Mouse (Mus musculus) stomach, postnatal 0 days (tissue): ENCODE measurements around the gene Ccdc73. TPM values are rescaled to one million over a fixed set of nuclear protein-coding genes. Genes with fewer than 3 reads are reported as not detected.

ENCODE experiments used
- ATAC-seq: fragments of 200-750 bp; cut with Nextera tagmentation; 2 replicates; pipeline ENCODE4 v1.8.0; 2017; ENCODE audit not compliant: low FRiP score, low TSS enrichment
- DNase-seq: peaks from one replicate; pipeline ENCODE4 v3.0.0-alpha.2; 2016; ENCODE audit warnings: low spot score
- H3K27ac ChIP-seq: fragments of 300-500 bp; sonication (generic); replicated peaks from 2 replicates; pipeline ENCODE4 v1.5.1; 2014; ENCODE audit warnings: mild to moderate bottlenecking, control low read depth
- H3K27me3 ChIP-seq: fragments of 300-500 bp; sonication (generic); 2 replicates; pipeline ENCODE4 v1.6.1; 2014; ENCODE audit warnings: low read length; ENCODE audit not compliant: control insufficient read depth, insufficient read depth
- H3K36me3 ChIP-seq: fragments of 300-500 bp; sonication (generic); 2 replicates; pipeline ENCODE4 v1.6.1; 2014; ENCODE audit warnings: low read length, mixed read lengths; ENCODE audit not compliant: control insufficient read depth, insufficient read depth
- H3K4me1 ChIP-seq: fragments of 300-500 bp; sonication (generic); replicated peaks from 2 replicates; pipeline ENCODE4 v1.6.1; 2014; ENCODE audit warnings: antibody characterized with exemption; ENCODE audit not compliant: control insufficient read depth, insufficient read depth
- H3K4me2 ChIP-seq: fragments of 300-500 bp; sonication (generic); replicated peaks from 2 replicates; pipeline ENCODE4 v1.6.1; 2014; ENCODE audit warnings: low read depth, mild to moderate bottlenecking, control low read depth, moderate library complexity
- H3K4me3 ChIP-seq: fragments of 300-500 bp; sonication (generic); 2 replicates; pipeline ENCODE4 v1.5.1; 2014; ENCODE audit warnings: low read depth, low read length, control low read depth
- H3K9ac ChIP-seq: fragments of 300-500 bp; sonication (generic); 2 replicates; pipeline ENCODE4 v1.6.1; 2014; ENCODE audit warnings: mild to moderate bottlenecking, low read length, control low read depth, mixed read lengths
- H3K9me3 ChIP-seq: fragments of 300-500 bp; sonication (generic); 2 replicates; pipeline ENCODE4 v1.6.1; 2016; ENCODE audit warnings: low read length; ENCODE audit not compliant: control insufficient read depth
- CTCF ChIP-seq: IDR thresholded peaks from 2 replicates; pipeline ENCODE4 v1.5.1; 2016; ENCODE audit warnings: antibody characterized with exemption, low read depth, mild to moderate bottlenecking, moderate library complexity
- EP300 ChIP-seq: optimal IDR thresholded peaks from 2 replicates; pipeline ENCODE3; 2016; ENCODE audit warnings: antibody characterized with exemption
- WGBS: fragments of 180-500 bp; shearing (Covaris S2); extraction: QIAGEN DNeasy Blood & Tissue Kit; methylation state at CpG from one replicate; pipeline ENCODE4 v1.1.7; 2014; 5-methylcytosine and 5-hydroxymethylcytosine counted together
- polyA plus RNA-seq: library from polyadenylated mRNA; unstranded; fragments of >200 nt; fragmentation: Nextera tagmentation; extraction: Ambion mirVana; gene quantifications from 2 replicates; pipeline ENCODE4 v1.2.1, GENCODE M21; 2015

Ccdc73 gene
- polyA plus RNA-seq, 1 experiment from 2014 or later: 5.6 TPM

- no peak for ATAC-seq
- Histone ChIP-seq H3K27ac (no peak overlapping the region), H3K9me3 (no peaks in the 10 kb centered on the region)
Measured at GRCm38 (mm10) chr2:105026950-105027695, 159.5 kb downstream of the Ccdc73 start.

GRCm38 (mm10) chr2:105028806-105029205 is 161.2 kb downstream of the Ccdc73 start:
- no peaks in the 10 kb centered on the region for H3K27me3 ChIP-seq
- no peaks in the 10 kb centered on the region for H3K4me1 ChIP-seq
- no peak overlapping the region for H3K4me2 ChIP-seq
- H3K36me3 ChIP-seq: no peaks in the 10 kb centered on the region
- ATAC-seq (no peak), DNase-seq (no peak)
- no peak for TF ChIP-seq CTCF
- no peak for TF ChIP-seq EP300
- H3K9ac ChIP-seq: no peak overlapping the region
- no peak overlapping the region for H3K27ac ChIP-seq
- no peak overlapping the region for H3K4me3 ChIP-seq
- 49% methylated on average over 5 of the region's 5 CpGs for WGBS
- no peaks in the 10 kb centered on the region for H3K9me3 ChIP-seq

More at GRCm38 (mm10) chr2:105026950-105027695, 159.5 kb downstream of the Ccdc73 start:
- Histone ChIP-seq H3K36me3 (no peaks in the 10 kb centered on the region), H3K4me3 (no peak overlapping the region), H3K9ac (no peak overlapping the region), H3K4me2 (no peak overlapping the region), H3K27me3 (no peaks in the 10 kb centered on the region), H3K4me1 (no peaks in the 10 kb centered on the region)
- no peak for DNase-seq
- TF ChIP-seq EP300 (no peak), CTCF (no peak)
- WGBS: 65% methylated on average over 22 of the region's 22 CpGs

- no peak for DNase-seq
- Histone ChIP-seq H3K4me1 (no peaks in the 10 kb centered on the region), H3K9ac (no peak overlapping the region), H3K36me3 (no peaks in the 10 kb centered on the region), H3K27ac (no peak overlapping the region), H3K9me3 (no peaks in the 10 kb centered on the region), H3K4me3 (no peak overlapping the region), H3K27me3 (no peaks in the 10 kb centered on the region), H3K4me2 (no peak overlapping the region)
- WGBS: 92% methylated on average over 5 of the region's 5 CpGs
- ATAC-seq: no peak
- TF ChIP-seq CTCF: no peak
- TF ChIP-seq EP300: no peak
Measured at GRCm38 (mm10) chr2:105030505-105030904, 162.9 kb downstream of the Ccdc73 start.

GRCm38 (mm10) chr2:105034084-105034483 is 166.5 kb downstream of the Ccdc73 start:
- H3K4me2 ChIP-seq: no peak overlapping the region
- no peak for TF ChIP-seq CTCF
- no peak for TF ChIP-seq EP300
- no peaks in the 10 kb centered on the region for H3K4me1 ChIP-seq
- no peak overlapping the region for H3K4me3 ChIP-seq
- no peak overlapping the region for H3K9ac ChIP-seq
- no peaks in the 10 kb centered on the region for H3K9me3 ChIP-seq
- no peak for DNase-seq
- no peak overlapping the region for H3K27ac ChIP-seq
- no peaks in the 10 kb centered on the region for H3K36me3 ChIP-seq
- no peak for ATAC-seq
- no peaks in the 10 kb centered on the region for H3K27me3 ChIP-seq
- 90% methylated on average over 3 of the region's 3 CpGs for whole genome bisulfite sequencing

DNA sequence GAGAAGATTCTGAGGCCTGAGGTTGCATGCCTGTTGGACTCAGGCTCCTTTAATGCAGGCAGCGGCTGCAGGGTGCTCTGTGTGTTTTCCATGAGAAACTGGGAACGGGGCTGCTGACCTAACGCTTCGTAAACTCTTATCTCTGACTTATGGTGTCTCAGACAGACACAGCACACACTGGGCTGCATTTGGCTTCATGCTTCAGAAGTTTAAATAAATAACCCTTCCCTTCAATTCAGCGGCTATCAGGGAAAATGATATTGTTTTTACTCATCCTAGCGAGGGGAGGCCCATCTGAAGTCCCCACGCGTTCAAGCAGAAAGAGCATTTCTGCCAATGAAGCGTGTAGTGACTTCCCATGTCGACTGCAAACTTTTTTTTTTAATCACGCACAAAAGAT is 168.4 kb downstream of the Ccdc73 start:
- Histone ChIP-seq H3K4me2 (no peak overlapping the region), H3K9me3 (no peaks in the 10 kb centered on the region), H3K27ac (no peak overlapping the region), H3K9ac (no peak overlapping the region), H3K36me3 (no peaks in the 10 kb centered on the region), H3K4me3 (no peak overlapping the region), H3K4me1 (no peaks in the 10 kb centered on the region), H3K27me3 (no peaks in the 10 kb centered on the region)
- DNase-seq: no peak
- TF ChIP-seq EP300 (no peak), CTCF (no peak)
- 56% methylated on average over 11 of the region's 11 CpGs for WGBS
- ATAC-seq: no peak

DNA sequence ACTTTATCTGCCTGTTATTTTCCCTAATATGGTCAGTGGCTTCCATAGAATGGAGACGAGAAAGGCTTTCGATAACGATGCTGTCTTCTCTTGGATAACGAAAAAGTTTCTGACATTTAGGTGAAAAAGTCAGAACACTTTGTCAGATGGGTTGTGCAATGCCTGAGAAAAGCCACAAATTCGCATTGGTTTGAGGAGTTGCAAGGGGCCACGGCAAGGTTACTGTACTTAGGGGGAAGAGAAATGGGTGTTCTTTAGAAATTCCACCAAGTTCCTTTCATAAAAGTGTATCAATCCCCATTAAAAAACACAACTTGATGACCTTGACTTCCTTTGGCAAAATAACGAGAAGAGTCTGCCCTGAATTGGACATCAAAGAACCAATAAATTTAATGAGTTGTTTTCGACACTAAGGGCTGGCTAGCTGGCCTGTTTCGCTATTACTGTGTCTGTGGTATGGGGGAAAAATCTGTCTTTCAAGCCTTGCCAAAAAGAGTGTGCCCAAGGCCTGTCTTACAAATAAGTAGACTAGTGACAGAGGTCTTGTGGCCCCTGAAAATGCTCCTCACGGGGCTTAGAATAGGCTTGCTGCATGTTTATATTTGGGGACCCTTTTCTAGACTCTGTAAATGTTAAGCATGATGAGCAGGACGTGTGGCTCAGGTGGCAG is 168.9 kb downstream of the Ccdc73 start:
- 76% methylated on average over 11 of the region's 11 CpGs for WGBS
- no peaks in the 10 kb centered on the region for H3K9me3 ChIP-seq

More for the DNA sequence above, 168.9 kb downstream of the Ccdc73 start:
- Histone ChIP-seq H3K9ac (no peak overlapping the region), H3K4me3 (no peak overlapping the region), H3K36me3 (no peaks in the 10 kb centered on the region), H3K4me2 (no peak overlapping the region), H3K4me1 (no peaks in the 10 kb centered on the region), H3K27ac (no peak overlapping the region), H3K27me3 (no peaks in the 10 kb centered on the region)
- no peak for TF ChIP-seq EP300
- no peak for TF ChIP-seq CTCF
- DNase-seq: no peak
- no peak for ATAC-seq
